Mouse (Mus musculus): Measurements from ENCODE around the gene Vmn1r89.

Vmn1r89 gene

DNA sequence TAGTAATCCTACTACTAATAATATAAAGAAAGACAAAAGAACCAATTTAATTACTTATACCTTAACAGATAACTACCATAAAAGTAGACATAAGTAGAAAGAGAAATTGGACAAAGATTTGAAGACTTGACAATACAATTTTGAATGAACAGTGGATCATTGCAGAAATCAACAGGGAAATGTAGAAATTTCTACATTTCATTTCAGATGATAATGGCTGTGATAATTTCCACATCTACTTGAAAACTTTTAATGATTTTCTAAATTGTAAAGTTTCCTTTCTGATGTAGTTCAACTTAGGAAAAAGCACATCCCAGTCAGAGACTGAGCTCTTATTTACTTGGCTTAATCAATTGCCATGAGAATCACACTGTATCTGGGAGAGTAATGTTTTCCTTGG is at the start of gene Vmn1r89:
Gene Vmn1r89, plus strand, starts transcription at position 301 of the 400 bp plus-strand sequence.

DNA sequence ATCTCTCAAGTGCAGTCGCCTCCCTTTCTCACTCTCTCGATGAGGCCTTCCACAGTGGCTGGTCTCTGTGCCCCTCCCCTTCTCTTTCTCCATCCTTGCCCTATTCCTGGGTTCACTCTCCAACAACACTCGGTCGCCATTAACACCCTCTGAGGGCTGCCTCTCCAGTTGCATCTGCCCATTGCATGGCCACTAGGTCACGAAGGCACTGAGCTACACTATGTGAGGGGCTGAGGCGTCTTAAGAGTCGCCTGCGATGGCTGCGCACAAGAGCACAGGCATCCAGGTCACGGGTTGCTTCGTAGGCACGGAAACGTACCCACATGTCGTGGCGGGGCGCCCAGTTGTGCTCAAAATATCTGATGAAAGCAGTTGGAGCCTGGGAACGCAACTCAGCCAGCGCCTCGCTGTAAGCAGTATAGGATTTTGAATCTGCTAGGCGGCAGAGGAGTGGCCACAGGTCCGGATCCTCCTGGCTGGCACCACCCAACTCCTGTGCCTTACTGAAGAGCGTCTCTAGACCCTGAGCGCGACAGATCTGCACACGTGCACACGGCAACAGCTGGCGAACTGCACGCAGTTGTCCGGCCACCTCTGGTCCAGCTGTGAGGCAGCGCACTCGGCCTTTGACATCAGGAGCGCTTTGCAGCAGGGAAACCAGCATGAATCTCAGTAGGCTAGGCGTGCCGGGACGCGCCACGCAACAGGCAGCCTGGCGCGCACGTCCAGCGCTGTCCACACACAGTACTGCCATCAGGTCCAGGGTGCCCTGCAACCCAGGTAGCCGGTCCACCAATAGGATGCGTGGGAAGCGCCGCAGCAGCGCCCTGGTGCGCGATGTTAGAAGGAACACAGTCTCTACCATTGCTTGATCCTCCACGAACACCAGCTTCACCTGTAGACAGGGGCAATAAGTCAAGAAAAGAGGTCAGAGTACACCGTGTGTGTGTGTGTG is 48.2 kb downstream of the Vmn1r89 start:
- WGBS = 57% methylated on average over 50 of the region's 50 CpGs

DNA sequence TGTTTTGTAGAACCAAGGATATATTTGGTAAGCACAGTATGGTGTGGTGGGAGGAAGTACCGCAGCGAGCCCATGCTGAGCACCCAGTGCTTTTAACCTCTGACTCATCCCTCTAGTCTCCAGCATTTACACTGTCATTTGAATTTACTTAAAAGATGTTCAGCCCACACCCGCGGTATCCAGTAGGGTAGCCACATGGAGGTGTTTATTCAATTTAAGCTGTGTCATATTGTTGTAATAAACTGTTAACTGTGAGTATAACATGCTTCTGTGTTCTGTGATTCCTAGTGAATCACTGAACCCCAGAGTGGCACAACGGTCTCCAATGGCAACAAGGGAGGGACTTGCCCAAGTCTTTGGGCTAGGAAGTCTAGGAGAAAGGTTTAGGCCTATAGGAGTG is 51.0 kb downstream of the Vmn1r89 start:
- WGBS = 45% methylated on average over 5 of the region's 5 CpGs

- 38% methylated on average over 2 of the region's 2 CpGs for WGBS
Measured at GRCm38 (mm10) chr7:13264396-13264795, 51.6 kb downstream of the Vmn1r89 start.

DNA sequence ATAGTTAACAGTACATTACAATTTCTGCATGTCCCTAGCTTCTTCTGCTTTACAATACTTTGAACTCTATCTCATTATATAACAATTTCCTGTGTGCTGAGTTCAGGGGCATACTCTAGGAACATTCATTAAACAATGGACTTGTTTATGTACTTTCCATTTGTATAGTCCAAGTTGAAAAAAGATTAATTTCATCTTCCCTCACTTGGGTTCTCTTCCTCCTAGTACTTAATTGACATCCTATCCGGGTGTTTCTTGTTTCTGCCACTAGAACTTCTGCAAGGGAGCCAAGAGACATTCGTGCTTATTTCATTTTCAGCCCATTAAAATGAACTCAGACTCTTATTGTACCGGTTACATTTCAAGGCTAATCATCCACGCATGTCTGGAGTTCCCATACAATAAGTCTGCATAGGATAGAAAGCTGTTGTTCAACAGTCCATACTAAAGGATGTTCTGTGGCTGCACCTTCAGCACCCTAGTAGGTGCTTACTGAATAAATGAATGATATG is 56.0 kb downstream of the Vmn1r89 start:
- 84% methylated on average over 4 of the region's 4 CpGs for WGBS

- WGBS = 76% methylated on average over 11 of the region's 11 CpGs
Measured at GRCm38 (mm10) chr7:13269394-13269793, 56.6 kb downstream of the Vmn1r89 start.
